Mouse (Mus musculus) neural tube, embryonic 12.5 days (tissue): ENCODE data around the gene Sap30. TPM values are rescaled to one million over a fixed set of nuclear protein-coding genes. Genes with fewer than 3 reads are reported as not detected.
A peak's percentile ranks its signal among the peaks of the same experiment; 100 is the strongest.

Experiments
- ATAC-seq: fragments of 200-750 bp; cut with Nextera tagmentation; 2 replicates; pipeline ENCODE4 v1.8.0; 2017; ENCODE audit warnings: low read depth, mild to moderate bottlenecking, moderate TSS enrichment, moderate library complexity; ENCODE audit not compliant: low FRiP score
- H3K27ac ChIP-seq: fragments of 300-500 bp; sonication (generic); 2 replicates; pipeline ENCODE4 v1.5.1; 2016
- H3K27me3 ChIP-seq: fragments of 300-500 bp; sonication (generic); replicated peaks from 2 replicates; pipeline ENCODE4 v1.6.1; 2016; ENCODE audit warnings: mild to moderate bottlenecking
- H3K36me3 ChIP-seq: fragments of 300-500 bp; sonication (generic); 2 replicates; pipeline ENCODE4 v1.6.1; 2016; ENCODE audit warnings: mild to moderate bottlenecking
- H3K4me1 ChIP-seq: fragments of 300-500 bp; sonication (generic); 2 replicates; pipeline ENCODE4 v1.6.1; 2016
- H3K4me2 ChIP-seq: fragments of 300-500 bp; sonication (generic); replicated peaks from 2 replicates; pipeline ENCODE4 v1.6.1; 2016; ENCODE audit warnings: mild to moderate bottlenecking
- H3K4me3 ChIP-seq: fragments of 300-500 bp; sonication (generic); 2 replicates; pipeline ENCODE4 v1.5.1; 2016
- H3K9ac ChIP-seq: fragments of 300-500 bp; sonication (generic); 2 replicates; pipeline ENCODE4 v1.6.1; 2016; ENCODE audit warnings: mild to moderate bottlenecking
- H3K9me3 ChIP-seq: fragments of 300-500 bp; sonication (generic); 2 replicates; pipeline ENCODE4 v1.6.1; 2016; ENCODE audit warnings: mild to moderate bottlenecking
- WGBS: fragments of 180-500 bp; shearing (Covaris S2); methylation state at CpG from one replicate; pipeline ENCODE4 v1.1.7; 2016; 5-methylcytosine and 5-hydroxymethylcytosine counted together
- polyA plus RNA-seq: library from polyadenylated mRNA; unstranded; fragments of >200 nt; fragmentation: Nextera tagmentation; extraction: Ambion mirVana; gene quantifications from 2 replicates; pipeline ENCODE4 v1.2.1, GENCODE M21; 2016

The Sap30 gene
- polyA plus RNA-seq, 1 experiment from 2014 or later = 105 TPM

GRCm38 (mm10) chr8:57489366-57489765, 1.7 kb upstream of the Sap30 start:
- Histone ChIP-seq H3K36me3 (no peaks in the 10 kb centered on the region), H3K27me3 (no peaks in the 10 kb centered on the region), H3K27ac (no peak overlapping the region), H3K9ac (no peak overlapping the region), H3K4me2 (no peak overlapping the region), H3K4me3 (no peak overlapping the region), H3K9me3 (no peaks in the 10 kb centered on the region), H3K4me1 (peaks cover 6% of the 10 kb centered on the region)
- WGBS = 90% methylated on average over 1 of the region's 1 CpGs
- ATAC-seq = no peak

- Histone ChIP-seq H3K27ac (peak overlapping the region; percentile 46; the same call in 1 of the 2 replicates), H3K4me1 (peaks cover 6% of the 10 kb centered on the region), H3K9ac (peak overlapping the region; percentile 44), H3K27me3 (no peaks in the 10 kb centered on the region), H3K36me3 (peaks cover 3% of the 10 kb centered on the region; the same call in 1 of the 2 replicates), H3K9me3 (no peaks in the 10 kb centered on the region), H3K4me2 (peak overlapping the region; percentile 78), H3K4me3 (peak overlapping the region; percentile 96)
- ATAC-seq = peak; percentile 46
- under 1% methylated on average over 25 of the region's 25 CpGs for WGBS
Measured at GRCm38 (mm10) chr8:57488312-57488765, 679 bp upstream of the Sap30 start.

DNA sequence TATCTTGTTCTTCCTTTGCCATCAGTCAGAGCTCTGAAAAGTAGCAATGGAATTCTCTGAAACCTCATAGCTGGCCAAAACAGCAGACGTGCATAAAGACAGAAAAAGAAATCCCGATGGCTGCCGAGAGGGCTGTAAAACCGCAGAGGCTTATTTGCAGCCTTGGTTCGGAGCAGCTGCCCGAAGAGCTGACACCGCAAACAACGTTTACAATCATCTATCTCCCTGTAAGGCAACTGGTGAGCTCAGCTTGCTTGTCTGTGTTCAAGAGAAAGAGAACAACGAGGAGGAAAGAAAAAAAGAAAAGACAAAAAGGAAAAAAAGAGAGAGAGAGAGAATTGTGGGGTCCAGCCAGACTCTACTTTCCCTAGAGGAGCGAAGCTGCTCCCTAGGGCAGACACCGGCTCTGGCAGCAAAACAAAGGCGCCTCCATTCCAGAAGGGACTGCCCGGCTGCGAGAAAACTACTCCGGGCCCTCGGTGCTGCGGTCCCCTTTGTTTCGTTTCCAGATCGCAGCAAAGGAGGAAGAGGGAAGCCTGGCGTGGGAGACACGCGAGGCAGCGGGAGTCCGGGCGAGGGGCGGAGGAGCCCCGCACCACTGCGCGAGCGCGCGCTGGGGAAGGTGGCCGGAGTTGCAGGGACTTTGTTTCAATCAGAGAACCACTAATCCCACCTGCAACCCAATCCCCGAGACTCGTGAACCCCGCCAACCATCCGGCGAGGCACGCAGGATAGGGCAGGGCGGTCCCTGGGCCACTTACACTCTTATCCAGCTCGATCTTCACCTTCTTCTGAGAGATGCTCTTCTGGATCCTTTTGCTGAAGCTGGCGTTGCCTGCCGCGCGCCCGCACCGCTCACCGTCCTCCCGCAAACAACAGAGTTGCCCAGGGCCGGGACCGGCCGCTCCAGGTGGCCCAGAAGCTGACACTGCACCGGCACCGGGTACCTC, 894 bp downstream of the Sap30 start:
- Histone ChIP-seq H3K27me3 (no peaks in the 10 kb centered on the region), H3K4me2 (peak overlapping the region; percentile 78), H3K36me3 (peaks cover 12% of the 10 kb centered on the region), H3K4me1 (peaks cover 6% of the 10 kb centered on the region), H3K9me3 (no peaks in the 10 kb centered on the region), H3K27ac (peak overlapping the region; percentile 95), H3K9ac (peak overlapping the region; percentile 97), H3K4me3 (peak overlapping the region; percentile 96)
- peak; percentile 74 for ATAC-seq
- under 1% methylated on average over 54 of the region's 54 CpGs for WGBS

DNA sequence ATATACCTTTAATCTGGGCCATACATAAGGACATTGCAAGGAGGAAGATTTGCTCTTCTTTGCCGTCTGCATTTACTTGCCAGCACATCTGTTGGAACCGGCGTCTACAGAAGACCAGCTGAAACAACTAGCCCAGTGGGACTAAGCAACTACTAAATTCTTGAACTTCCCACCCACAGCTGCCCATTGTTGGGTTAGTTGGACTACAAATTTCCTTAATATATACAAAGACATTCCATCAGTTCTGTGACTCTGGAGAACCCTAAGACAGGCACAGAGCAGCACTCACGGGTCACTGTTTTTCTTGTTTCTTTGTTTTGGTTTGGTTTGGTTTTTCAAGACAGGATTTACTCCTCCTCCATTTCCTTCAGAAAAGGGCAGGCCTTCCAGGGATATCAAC, 7.1 kb downstream of the Sap30 start:
- peaks cover 18% of the 10 kb centered on the region for H3K36me3 ChIP-seq
- H3K9me3 ChIP-seq = no peaks in the 10 kb centered on the region
- no peak for ATAC-seq
- 85% methylated on average over 4 of the region's 4 CpGs for WGBS
- H3K4me1 ChIP-seq = peaks cover 4% of the 10 kb centered on the region
- H3K4me2 ChIP-seq = no peak overlapping the region
- no peak overlapping the region for H3K9ac ChIP-seq
- no peaks in the 10 kb centered on the region for H3K27me3 ChIP-seq
- H3K27ac ChIP-seq = no peak overlapping the region
- no peak overlapping the region for H3K4me3 ChIP-seq

DNA sequence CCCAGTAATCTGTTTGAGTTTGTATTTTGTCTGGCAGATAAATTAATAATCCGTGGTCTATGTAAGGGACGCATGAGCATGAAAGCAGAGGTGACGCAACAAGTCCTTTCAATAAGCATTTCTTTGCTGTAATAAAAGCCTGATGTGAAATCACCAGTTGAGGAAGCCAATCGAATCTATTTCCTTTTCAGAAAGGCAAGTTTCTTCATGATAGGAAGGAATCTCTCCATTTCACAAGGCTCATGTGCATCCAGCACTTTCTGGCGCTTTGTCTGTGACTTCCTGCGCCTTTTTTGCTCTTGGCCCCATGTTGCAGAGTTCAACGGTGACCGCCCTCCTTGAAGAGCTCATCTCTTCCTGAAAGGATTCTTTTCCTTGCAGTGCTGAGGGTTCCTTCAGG, 8.0 kb downstream of the Sap30 start:
- 95% methylated on average over 8 of the region's 8 CpGs for WGBS
- Histone ChIP-seq H3K9ac (no peak overlapping the region), H3K27ac (no peak overlapping the region), H3K4me2 (no peak overlapping the region), H3K4me3 (no peak overlapping the region), H3K36me3 (peaks cover 18% of the 10 kb centered on the region), H3K9me3 (no peaks in the 10 kb centered on the region), H3K4me1 (no peaks in the 10 kb centered on the region), H3K27me3 (no peaks in the 10 kb centered on the region)
- ATAC-seq = no peak

- H3K27ac ChIP-seq = no peak overlapping the region
- H3K4me2 ChIP-seq = no peak overlapping the region
- no peaks in the 10 kb centered on the region for H3K9me3 ChIP-seq
- ATAC-seq = no peak
- no peaks in the 10 kb centered on the region for H3K27me3 ChIP-seq
- H3K4me3 ChIP-seq = no peak overlapping the region
- H3K4me1 ChIP-seq = no peaks in the 10 kb centered on the region
- peaks cover 16% of the 10 kb centered on the region for H3K36me3 ChIP-seq
- no peak overlapping the region for H3K9ac ChIP-seq
- WGBS = 84% methylated on average over 3 of the region's 3 CpGs
Measured at GRCm38 (mm10) chr8:57478406-57478805, 9.3 kb downstream of the Sap30 start.

DNA sequence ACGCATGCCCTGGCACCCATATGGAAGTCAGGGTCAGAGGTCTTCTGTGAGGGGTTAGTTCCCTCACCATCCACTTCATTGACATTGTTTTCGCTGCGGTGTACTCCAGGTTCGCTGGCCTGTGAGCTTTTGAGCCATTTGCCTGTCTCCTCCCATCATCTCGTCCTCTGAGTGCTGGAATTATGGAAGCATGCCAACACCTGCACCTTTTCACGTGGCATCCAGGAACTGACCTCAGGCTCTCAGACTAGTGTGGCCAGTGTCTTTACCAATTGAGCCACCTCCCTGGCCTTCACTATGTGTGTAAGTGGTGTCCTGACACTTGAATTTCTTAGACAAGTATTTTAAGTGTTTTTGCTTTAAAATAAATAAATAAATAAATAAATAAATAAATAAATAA, 13.9 kb downstream of the Sap30 start:
- 87% methylated on average over 6 of the region's 6 CpGs for WGBS
- no peak for ATAC-seq
- H3K4me3 ChIP-seq = no peak overlapping the region
- H3K9me3 ChIP-seq = no peaks in the 10 kb centered on the region
- H3K4me1 ChIP-seq = no peaks in the 10 kb centered on the region
- no peaks in the 10 kb centered on the region for H3K27me3 ChIP-seq
- H3K9ac ChIP-seq = no peak overlapping the region
- H3K4me2 ChIP-seq = no peak overlapping the region
- no peaks in the 10 kb centered on the region for H3K36me3 ChIP-seq
- no peak overlapping the region for H3K27ac ChIP-seq

- no peak for ATAC-seq
- no peaks in the 10 kb centered on the region for H3K27me3 ChIP-seq
- H3K4me1 ChIP-seq = no peaks in the 10 kb centered on the region
- H3K9ac ChIP-seq = no peak overlapping the region
- no peaks in the 10 kb centered on the region for H3K36me3 ChIP-seq
- no peaks in the 10 kb centered on the region for H3K9me3 ChIP-seq
- no peak overlapping the region for H3K27ac ChIP-seq
- H3K4me2 ChIP-seq = no peak overlapping the region
- no peak overlapping the region for H3K4me3 ChIP-seq
- 93% methylated on average over 5 of the region's 5 CpGs for WGBS
Measured at GRCm38 (mm10) chr8:57470863-57471262, 16.8 kb downstream of the Sap30 start.

- no peaks in the 10 kb centered on the region for H3K9me3 ChIP-seq
- no peak for ATAC-seq
- no peak overlapping the region for H3K27ac ChIP-seq
- WGBS = 70% methylated on average over 5 of the region's 5 CpGs
- no peak overlapping the region for H3K4me3 ChIP-seq
- no peaks in the 10 kb centered on the region for H3K27me3 ChIP-seq
- H3K9ac ChIP-seq = no peak overlapping the region
- H3K36me3 ChIP-seq = no peaks in the 10 kb centered on the region
- no peaks in the 10 kb centered on the region for H3K4me1 ChIP-seq
- H3K4me2 ChIP-seq = no peak overlapping the region
Measured at GRCm38 (mm10) chr8:57468624-57469023, 19.0 kb downstream of the Sap30 start.

GRCm38 (mm10) chr8:57463757-57464156, 23.9 kb downstream of the Sap30 start:
- 93% methylated on average over 3 of the region's 3 CpGs for WGBS
- Histone ChIP-seq H3K4me2 (no peak overlapping the region), H3K4me1 (no peaks in the 10 kb centered on the region), H3K9me3 (no peaks in the 10 kb centered on the region), H3K27ac (no peak overlapping the region), H3K9ac (no peak overlapping the region), H3K36me3 (no peaks in the 10 kb centered on the region), H3K27me3 (no peaks in the 10 kb centered on the region), H3K4me3 (no peak overlapping the region)
- ATAC-seq = no peak

DNA sequence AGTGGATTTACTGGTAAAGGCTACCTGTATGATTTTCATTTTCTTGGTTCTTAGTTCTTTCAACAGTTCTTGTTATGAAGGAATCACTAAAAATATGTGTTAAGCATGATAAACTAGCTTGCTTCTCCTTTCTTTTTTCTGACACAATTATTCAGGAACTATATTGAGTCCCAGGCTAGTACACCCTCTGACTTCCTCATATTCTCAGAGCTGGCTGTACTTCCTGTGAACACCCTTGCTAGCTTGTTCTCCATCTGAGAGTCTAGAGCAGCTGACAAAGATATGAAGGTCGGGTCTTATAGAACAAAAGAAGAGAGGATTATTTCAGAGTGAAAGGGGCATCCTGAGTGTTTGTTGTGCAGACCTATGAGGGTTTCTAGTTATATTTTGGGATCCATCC, 24.8 kb downstream of the Sap30 start:
- 56% methylated on average over 1 of the region's 1 CpGs for WGBS
- no peaks in the 10 kb centered on the region for H3K27me3 ChIP-seq
- no peak overlapping the region for H3K4me3 ChIP-seq
- H3K9me3 ChIP-seq = no peaks in the 10 kb centered on the region
- H3K4me1 ChIP-seq = no peaks in the 10 kb centered on the region
- H3K36me3 ChIP-seq = no peaks in the 10 kb centered on the region
- H3K4me2 ChIP-seq = no peak overlapping the region
- no peak overlapping the region for H3K27ac ChIP-seq
- no peak for ATAC-seq
- no peak overlapping the region for H3K9ac ChIP-seq

DNA sequence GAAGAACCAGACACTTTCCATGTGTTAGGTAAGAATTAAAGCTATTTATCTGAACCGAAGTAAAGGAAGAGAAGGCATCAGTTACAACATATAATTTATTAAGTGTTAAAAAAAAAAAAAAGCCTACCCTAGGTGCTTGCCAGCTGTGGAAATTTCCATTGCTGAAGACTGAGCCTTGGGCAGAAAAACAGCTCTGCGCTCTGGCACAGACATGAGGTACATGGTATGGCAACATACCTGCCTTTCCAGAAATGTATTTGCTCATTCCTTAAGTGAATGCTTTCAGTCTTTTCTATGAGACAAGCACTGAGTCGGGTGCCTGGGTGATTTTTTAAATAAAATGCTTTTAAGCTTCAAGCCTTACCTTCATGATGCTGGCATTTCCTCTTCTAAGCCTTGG, 29.7 kb downstream of the Sap30 start:
- WGBS = 84% methylated on average over 3 of the region's 3 CpGs

DNA sequence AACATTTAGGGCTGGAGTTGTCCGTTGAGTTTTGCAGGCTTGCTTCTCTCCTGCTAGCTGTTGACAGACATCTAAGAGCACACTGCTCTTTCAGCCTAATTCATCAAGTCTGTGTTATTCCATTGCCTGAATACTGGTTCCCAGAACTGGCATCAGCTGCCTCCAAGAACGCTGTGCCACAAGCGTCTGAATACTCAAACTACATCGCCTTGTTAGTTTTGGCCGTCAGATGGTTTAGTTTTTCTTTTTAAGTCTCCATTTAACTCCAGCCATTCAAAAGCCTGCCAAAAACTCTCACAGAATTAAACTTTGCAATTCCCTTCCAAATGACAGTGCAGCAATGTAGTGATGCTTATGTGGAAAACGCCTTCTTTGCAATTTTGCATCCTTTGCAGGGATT, 30.5 kb downstream of the Sap30 start:
- Histone ChIP-seq H3K36me3 (no peaks in the 10 kb centered on the region), H3K27ac (no peak overlapping the region), H3K4me2 (no peak overlapping the region), H3K9me3 (no peaks in the 10 kb centered on the region), H3K4me3 (no peak overlapping the region), H3K27me3 (no peaks in the 10 kb centered on the region), H3K4me1 (no peaks in the 10 kb centered on the region), H3K9ac (no peak overlapping the region)
- ATAC-seq = no peak
- 93% methylated on average over 6 of the region's 6 CpGs for whole genome bisulfite sequencing

More for the DNA sequence above, 29.7 kb downstream of the Sap30 start:
- Histone ChIP-seq H3K4me1 (no peaks in the 10 kb centered on the region), H3K4me2 (no peak overlapping the region), H3K36me3 (no peaks in the 10 kb centered on the region), H3K27me3 (no peaks in the 10 kb centered on the region), H3K9me3 (no peaks in the 10 kb centered on the region), H3K9ac (no peak overlapping the region), H3K4me3 (no peak overlapping the region), H3K27ac (no peak overlapping the region)
- ATAC-seq = no peak
